Mouse (Mus musculus) pancreas, adult 10 weeks (tissue): ENCODE data around the gene Vmn1r211. TPM values are rescaled to one million over a fixed set of nuclear protein-coding genes. Genes with fewer than 3 reads are reported as not detected.

Experiments
- polyA plus RNA-seq: library from polyadenylated mRNA; stranded (reverse); fragments of 350-450 nt; fragmentation: Illumina TruSeq; extraction: RNeasy Lipid Tissue Mini Kit (QIAGEN cat#74804); gene quantifications from one replicate; pipeline ENCODE4 v1.2.3, GENCODE M21; 2015; ENCODE audit warnings: low read depth, low replicate concordance; ENCODE audit not compliant: insufficient read depth

Gene Vmn1r211
- not detected for polyA plus RNA-seq

GRCm38 (mm10) chr13:22857461-22857860 is at the start of gene Vmn1r211:
Gene Vmn1r211, minus strand, starts transcription at chr13:22857561.

GRCm38 (mm10) chr13:22884105-22884504 is 26.7 kb upstream of the Vmn1r211 start, which contains the start of gene Vmn1r212:
Gene Vmn1r212, minus strand, starts transcription at chr13:22884205.

GRCm38 (mm10) chr13:22831248-22831647 is 26.1 kb downstream of the Vmn1r211 start, which contains the start of gene Vmn1r210:
Gene Vmn1r210, minus strand, starts transcription at chr13:22831348.

GRCm38 (mm10) chr13:22809582-22809981 is 47.8 kb downstream of the Vmn1r211 start, which contains the start of gene Vmn1r209:
Gene Vmn1r209, minus strand, starts transcription at chr13:22809682.

Other genes starting within 250 kb of the Vmn1r211 start
- gene Vmn1r206, start 233.3 kb downstream of the Vmn1r211 start, polyA plus RNA-seq, result not detected
- not detected for gene Vmn1r207-ps, start 127.9 kb downstream of the Vmn1r211 start, polyA plus RNA-seq
- not detected for gene Vmn1r208, start 80.2 kb downstream of the Vmn1r211 start, polyA plus RNA-seq
- not detected for gene Vmn1r209, start 47.9 kb downstream of the Vmn1r211 start, polyA plus RNA-seq
- not detected for gene Vmn1r210, start 26.2 kb downstream of the Vmn1r211 start, polyA plus RNA-seq
- not detected for gene Vmn1r212, start 26.6 kb upstream of the Vmn1r211 start, polyA plus RNA-seq
- not detected for gene Vmn1r213, start 150.1 kb upstream of the Vmn1r211 start, polyA plus RNA-seq
- gene Vmn1r214, start 172.9 kb upstream of the Vmn1r211 start, polyA plus RNA-seq, result not detected
- gene Vmn1r215, start 210.5 kb upstream of the Vmn1r211 start, polyA plus RNA-seq, result not detected